Mouse (Mus musculus) lung, postnatal 25 days (tissue): ENCODE data around the gene Runx3.
"Not testable (repeated sequence)": the region's sequence is repeated elsewhere in the genome, so short reads cannot be mapped to it uniquely, and the experiment has no call there.

Source experiments
- DNase-seq: peaks from one replicate; pipeline ENCODE4 v3.0.0; 2022; ENCODE audit warnings: low spot score

Gene Runx3

GRCm38 (mm10) chr4:135171304-135171875, 50.9 kb downstream of the Runx3 start:
- DNase-seq, result no peak

DNA sequence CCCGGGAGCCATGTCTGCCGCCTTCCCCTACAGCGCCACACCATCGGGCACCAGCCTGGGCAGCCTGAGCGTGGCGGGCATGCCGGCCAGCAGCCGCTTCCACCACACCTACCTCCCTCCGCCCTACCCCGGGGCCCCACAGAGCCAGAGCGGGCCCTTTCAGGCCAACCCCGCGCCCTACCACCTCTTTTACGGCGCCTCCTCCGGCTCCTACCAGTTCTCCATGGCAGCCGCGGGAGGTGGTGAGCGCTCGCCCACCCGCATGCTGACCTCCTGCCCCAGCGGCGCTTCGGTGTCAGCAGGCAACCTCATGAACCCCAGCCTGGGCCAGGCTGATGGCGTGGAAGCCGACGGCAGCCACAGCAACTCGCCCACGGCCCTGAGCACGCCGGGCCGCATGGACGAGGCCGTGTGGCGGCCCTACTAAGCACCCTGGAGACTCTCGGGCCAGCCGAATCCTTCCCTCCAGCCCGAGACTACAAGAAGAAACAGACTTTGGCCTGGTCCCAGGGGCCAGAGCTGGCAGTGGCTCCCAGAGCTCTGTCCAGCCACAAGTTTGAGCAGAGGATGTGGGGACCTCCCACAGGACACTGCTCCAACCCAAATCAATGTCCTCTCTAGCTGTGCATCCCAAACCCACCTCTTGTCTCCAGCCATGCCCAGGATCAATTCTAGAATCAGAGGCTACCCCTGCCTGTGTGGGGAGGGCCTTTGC, 55.1 kb downstream of the Runx3 start:
- no peak for DNase-seq

GRCm38 (mm10) chr4:135177568-135177967, 57.1 kb downstream of the Runx3 start:
- DNase-seq, result no peak

DNA sequence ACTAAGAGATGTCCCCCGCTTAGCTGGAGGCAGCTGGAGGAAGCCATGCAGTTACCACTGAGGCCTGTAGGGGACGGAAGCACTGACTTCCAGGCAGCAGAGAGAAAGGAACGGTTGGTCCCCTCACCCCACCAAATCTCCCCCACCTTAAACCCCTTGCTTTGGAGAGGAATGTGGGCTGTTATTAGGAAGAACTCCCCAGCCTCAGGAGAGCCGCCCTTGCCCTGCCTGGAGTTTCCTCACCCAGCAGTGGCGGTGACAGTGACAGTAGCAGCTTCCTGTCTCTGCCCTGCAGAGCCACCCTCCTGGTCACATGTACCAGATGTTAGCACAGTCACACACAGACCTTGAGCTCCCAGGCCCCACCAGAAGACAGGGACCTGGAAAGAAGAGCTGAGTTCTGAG, 58.6 kb downstream of the Runx3 start:
- no peak for DNase-seq

- no peak for DNase-seq
These were observed 61.4 kb downstream of the Runx3 start for GRCm38 (mm10) chr4:135181819-135182218.

DNA sequence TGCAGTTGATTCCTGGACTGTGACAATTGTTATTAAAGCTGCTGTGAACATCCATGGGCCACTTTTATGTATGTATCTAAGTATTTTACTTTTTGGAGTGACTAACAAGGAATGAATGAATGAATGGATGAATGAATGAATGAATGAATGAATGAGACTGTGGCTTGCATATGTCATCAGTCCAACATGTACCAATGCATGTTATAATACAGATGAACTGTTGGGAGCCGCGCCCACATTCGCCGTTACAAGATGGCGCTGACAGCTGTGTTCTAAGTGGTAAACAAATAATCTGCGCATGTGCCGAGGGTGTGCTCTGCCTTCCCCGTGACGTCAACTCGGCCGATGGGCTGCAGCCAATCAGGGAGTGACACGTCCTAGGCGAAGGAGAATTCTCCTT, 63.8 kb downstream of the Runx3 start:
- not testable (repeated sequence) for DNase-seq

DNA sequence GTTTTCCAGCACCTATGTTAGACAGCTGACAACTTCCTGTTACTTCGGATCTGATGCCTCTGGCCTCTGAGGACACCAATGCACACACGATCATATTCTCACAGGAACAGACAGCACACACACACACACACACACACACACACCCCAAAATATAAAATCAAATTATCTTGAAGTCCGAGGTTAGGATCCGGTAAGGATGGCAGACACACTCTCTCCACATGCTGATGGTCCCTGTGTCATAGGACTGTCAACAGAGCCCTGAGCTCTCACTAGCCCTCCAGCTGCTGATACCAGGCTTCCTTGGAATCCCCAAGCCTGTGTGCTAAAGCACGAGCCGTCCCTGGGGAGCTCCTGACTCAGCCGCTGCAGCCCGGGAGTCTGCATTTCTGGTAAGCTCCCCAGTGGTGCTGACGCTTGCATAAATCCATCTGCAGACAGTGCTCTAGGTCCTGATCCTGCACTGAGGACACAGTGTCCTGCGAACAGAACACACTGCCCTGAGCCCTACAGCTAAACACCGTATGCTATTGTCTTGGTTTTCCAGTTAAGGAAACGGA, 69.1 kb downstream of the Runx3 start:
- DNase-seq, result no peak

DNA sequence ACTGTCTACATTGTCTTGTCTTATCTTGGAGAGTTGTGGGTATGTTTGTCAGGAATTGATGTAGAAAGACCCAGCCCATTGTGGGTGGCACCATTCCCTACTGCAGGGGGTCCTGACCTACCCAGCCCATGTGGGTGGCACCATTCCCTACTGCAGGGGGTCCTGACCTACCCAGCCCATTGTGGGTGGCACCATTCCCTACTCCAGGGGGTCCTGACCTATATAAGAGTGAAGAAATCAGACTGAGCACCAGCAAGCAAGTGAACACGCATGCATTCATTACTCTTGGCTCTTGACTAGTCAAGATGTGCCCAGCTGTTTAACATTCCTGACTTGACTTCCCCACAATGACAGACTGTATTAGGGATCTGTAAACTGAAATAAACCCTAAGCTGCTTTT, 69.9 kb downstream of the Runx3 start:
- no peak for DNase-seq

DNA sequence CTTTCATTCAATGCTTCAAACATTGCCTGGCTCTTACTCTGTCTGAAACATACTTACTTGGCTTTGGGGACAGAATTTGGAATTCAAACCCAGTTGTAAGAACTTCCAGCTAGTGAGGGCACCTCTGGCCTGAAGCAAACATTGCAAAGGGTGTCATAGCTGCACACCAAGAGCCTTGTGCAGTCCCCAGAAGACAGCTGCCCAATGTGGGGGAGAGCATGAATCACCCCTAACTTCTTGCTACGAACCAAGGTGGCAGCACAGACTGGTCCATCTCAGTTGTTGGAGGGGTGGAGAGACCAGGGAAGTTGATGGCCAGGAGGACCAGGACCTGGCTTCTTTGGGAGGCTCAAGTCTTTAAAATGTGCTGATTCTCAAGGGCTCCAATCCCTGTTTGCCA, 70.7 kb downstream of the Runx3 start:
- DNase-seq, result no peak

- no peak for DNase-seq
These were observed 71.2 kb downstream of the Runx3 start for GRCm38 (mm10) chr4:135191604-135192003.

DNA sequence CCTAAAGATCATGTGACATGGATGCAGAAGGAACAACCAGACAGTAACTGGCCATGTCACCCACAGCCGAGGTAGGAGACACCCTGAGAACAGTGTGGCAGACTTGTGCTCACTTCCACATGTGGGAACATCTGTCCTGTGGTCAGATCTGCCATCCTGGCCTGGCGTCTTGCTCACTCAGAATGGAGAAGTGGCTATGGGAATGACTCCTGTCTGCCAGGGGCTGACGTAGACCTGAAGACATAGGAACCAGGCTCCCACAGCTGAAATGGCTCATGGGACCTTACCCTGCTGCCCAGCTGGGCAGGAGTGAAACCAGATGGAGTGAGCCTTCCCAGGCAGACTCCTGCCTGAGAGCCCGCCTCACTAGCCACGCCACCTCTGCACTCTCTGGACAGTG, 72.4 kb downstream of the Runx3 start:
- no peak for DNase-seq

DNA sequence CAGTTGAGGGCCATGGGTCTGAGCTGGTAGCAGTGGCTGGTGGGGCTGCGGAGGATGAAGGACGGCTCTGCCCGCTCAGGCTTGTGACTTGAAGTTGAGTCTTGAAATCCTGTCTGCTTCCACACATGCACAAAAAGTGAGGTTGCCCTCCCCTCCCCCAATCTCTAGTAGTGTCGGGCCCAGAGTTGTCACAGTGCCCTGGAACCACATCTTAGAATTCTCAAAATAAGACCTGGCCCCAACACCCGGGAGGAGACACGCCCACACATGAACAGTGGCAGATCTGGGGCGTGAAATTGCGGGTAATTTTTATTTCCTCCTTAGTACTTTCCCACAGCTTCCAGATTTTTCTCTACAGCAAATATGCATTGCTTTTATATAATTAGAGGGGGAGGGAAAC, 77.4 kb downstream of the Runx3 start:
- no peak for DNase-seq

DNA sequence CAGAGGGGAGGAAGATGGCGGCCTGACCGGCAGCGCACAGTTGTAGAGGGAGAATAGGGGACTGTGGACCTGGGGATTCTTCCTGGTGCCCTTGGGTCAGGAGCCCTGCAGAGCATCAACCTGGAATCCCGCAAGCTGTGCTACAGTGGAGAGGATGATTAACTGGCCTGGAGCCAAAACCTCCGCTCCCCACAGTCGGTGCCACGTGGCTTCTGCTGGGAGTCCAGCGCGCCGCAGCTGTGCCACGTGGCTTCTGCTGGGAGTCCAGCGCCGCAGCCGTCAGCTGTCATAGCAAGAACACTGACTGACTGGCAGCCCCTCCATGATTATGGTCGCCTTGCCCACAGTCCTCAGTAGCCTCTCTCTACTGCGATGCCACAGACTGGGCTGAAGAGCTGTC, 81.3 kb downstream of the Runx3 start:
- DNase-seq, result no peak

GRCm38 (mm10) chr4:135203279-135203678, 82.8 kb downstream of the Runx3 start:
- peak; percentile 47 for DNase-seq

- no peak for DNase-seq
These were observed 83.5 kb downstream of the Runx3 start for GRCm38 (mm10) chr4:135203806-135204560.

- DNase-seq, result no peak
These were observed 84.2 kb downstream of the Runx3 start for GRCm38 (mm10) chr4:135204666-135205065.

DNA sequence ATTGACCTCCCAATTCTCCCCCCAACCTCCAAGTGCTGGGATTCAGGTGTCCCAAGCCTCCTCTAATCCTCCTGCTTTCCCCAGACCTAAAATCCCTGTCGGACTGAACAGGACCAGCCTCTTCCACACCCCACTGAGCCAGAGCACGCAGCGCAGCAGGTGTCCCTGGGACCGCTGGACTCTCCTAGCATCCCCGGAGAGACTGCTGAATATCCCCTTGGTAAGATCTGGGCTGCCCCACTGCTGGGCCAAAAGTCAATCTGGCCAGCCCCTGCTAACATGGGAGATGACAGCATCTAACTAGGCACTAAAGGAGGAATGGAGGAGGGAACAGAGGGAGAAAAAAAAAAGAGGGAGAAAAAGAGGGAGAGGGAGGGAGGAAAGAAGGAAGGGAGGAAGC, 84.8 kb downstream of the Runx3 start:
- no peak for DNase-seq

- DNase-seq, result peak; percentile 91
These were observed 85.5 kb downstream of the Runx3 start for GRCm38 (mm10) chr4:135205711-135206600.

GRCm38 (mm10) chr4:135209846-135210245, 89.4 kb downstream of the Runx3 start:
- DNase-seq, result no peak

DNA sequence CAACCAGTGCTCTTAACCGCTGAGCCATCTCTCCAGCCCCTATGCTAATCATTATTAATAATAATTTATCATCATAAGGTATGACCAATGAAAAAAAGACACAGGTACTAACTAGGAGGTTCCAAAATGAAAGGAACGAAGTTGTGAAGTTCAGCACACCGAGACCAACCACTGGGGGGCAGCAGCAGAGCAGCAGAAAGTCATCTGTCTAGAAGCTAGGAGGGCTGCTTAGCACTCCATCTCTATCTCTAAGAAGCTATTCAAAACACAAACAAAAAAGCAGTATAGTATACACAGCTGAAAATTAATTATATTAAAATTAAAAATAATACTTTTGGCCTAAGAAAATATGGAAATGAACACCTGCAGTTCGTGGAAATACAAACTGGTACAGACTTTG, 99.2 kb downstream of the Runx3 start:
- peak; percentile 80 for DNase-seq

DNA sequence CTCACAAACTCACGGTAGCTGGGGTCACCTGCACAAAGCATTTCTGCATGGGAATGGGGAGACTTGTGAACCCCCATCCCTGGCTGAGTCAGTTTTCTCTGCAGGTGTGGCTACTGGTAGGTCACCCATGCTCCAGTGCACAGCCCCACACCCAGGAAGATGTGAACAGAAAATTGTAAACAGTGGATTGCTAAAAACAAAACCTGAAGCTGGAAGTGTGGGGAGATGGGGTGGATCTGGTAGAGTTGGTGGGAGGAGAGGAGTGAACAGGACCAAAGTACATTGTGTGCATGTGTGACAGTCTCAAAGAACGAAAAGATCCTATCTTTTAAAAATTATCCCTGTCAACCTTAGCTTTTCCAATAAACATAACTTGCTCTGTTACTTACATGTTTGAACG, 100.2 kb downstream of the Runx3 start:
- no peak for DNase-seq
